Mouse (Mus musculus) liver, embryonic 14 days (tissue): ENCODE measurements around the gene Rps6ka2. TPM values are rescaled to one million over a fixed set of nuclear protein-coding genes. Genes with fewer than 3 reads are reported as not detected.

Experiments
- polyA plus RNA-seq: library from polyadenylated mRNA; depleted of rRNA; stranded (reverse); fragments of >200 nt; gene quantifications from 2 replicates; pipeline ENCODE4 v1.2.3, GENCODE M21; 2012; rRNA removed

Rps6ka2 gene
- polyA plus RNA-seq: 0.95 and 0.98 TPM in 2 replicates

GRCm38 (mm10) chr17:7169627-7170303, at the start of gene Rps6ka2:
Gene Rps6ka2, plus strand, starts transcription at chr17:7170115.

DNA sequence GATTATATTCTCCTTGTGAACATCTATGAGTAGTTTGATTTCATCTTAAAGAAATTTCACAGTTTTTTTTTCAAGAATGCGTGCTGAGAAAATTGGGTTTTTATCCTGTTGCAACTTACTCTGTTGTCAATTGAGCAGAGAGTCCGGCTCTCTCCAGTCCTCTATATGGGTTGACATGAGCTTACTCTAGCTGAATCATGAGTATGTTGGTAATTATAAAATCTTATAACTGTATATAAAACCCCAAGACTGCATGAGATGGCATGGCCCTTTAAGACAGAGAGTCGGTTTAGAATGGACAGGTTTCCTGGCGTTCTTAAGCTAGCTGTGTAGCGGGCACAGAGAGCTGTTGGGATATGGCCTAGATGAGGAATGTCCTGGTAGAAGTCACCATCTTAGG, 154.4 kb downstream of the Rps6ka2 start, which contains the start of gene Tcp10a:
Tcp10a (plus strand) TSS at position 301 of the 400 bp plus-strand sequence.

DNA sequence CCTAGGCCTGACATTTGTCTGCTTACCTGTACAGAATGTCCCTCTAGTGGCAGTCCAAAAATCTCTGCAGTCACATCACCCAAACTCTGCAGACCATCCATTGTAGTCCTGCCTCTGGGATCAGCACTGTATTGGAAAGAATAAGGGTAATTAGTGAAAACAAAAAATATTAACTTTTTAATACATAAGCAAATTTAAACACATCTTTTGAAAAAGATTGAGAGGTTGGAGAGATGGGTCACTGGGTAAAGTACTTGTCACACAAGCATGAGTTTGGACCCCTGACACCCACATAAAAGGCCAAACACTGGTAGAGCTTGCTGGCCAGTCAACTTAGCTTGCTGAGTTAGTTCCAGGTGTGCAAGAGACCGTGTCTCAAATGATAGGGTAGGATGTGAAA, 182.7 kb downstream of the Rps6ka2 start, which contains the start of gene Ttll2:
Ttll2 (minus strand) TSS at position 101 of the 400 bp plus-strand sequence.

Other genes starting within 250 kb of the Rps6ka2 start
- gene Rsph3b, start 221.4 kb upstream of the Rps6ka2 start, polyA plus RNA-seq: 6.4 and 6.5 TPM in 2 replicates
- 11.9 and 13.3 TPM in 2 replicates for gene Tagap1, start 209.0 kb upstream of the Rps6ka2 start, polyA plus RNA-seq
- 68.1 and 69.8 TPM in 2 replicates for gene Rnaset2b, start 199.5 kb upstream of the Rps6ka2 start, polyA plus RNA-seq
- gene Gm49721, start 191.2 kb upstream of the Rps6ka2 start, polyA plus RNA-seq: 0.17 TPM in 1 of 2 replicates, not detected in the other
- gene Gm1604a, start 144.5 kb upstream of the Rps6ka2 start, polyA plus RNA-seq: not detected in 2 replicates
- not detected in 2 replicates for gene Tcp10a, start 154.5 kb downstream of the Rps6ka2 start, polyA plus RNA-seq
- gene Ttll2, start 182.6 kb downstream of the Rps6ka2 start, polyA plus RNA-seq: 0.02 TPM in 2 replicates
- not detected in 2 replicates for gene Gm49630, start 201.9 kb downstream of the Rps6ka2 start, polyA plus RNA-seq
- gene Unc93a2, start 215.3 kb downstream of the Rps6ka2 start, polyA plus RNA-seq: 0.26 and 0.39 TPM in 2 replicates